Mouse (Mus musculus) bone marrow, adult 2 months (tissue): ENCODE results near the gene Sox15.

ENCODE experiments used
- CTCF ChIP-seq: fragments of 200-500 bp; IDR thresholded peaks from 2 replicates; pipeline ENCODE4 v1.5.1; 2011; ENCODE audit warnings: low read length, control low read depth; ENCODE audit not compliant: control insufficient read depth, insufficient read depth
- POLR2A ChIP-seq: fragments of 200-500 bp; IDR thresholded peaks from 2 replicates; pipeline ENCODE4 v1.6.1; 2011; ENCODE audit warnings: low read depth, mild to moderate bottlenecking, control low read depth, low read length, borderline replicate concordance; ENCODE audit not compliant: control insufficient read depth

- TF ChIP-seq CTCF (no peak), POLR2A (no peak)
Measured at GRCm38 (mm10) chr11:69684128-69684745, 29.1 kb downstream of the Sox15 start.
